Mouse (Mus musculus): ENCODE results near the gene Gm27021.

Gm27021 gene

DNA sequence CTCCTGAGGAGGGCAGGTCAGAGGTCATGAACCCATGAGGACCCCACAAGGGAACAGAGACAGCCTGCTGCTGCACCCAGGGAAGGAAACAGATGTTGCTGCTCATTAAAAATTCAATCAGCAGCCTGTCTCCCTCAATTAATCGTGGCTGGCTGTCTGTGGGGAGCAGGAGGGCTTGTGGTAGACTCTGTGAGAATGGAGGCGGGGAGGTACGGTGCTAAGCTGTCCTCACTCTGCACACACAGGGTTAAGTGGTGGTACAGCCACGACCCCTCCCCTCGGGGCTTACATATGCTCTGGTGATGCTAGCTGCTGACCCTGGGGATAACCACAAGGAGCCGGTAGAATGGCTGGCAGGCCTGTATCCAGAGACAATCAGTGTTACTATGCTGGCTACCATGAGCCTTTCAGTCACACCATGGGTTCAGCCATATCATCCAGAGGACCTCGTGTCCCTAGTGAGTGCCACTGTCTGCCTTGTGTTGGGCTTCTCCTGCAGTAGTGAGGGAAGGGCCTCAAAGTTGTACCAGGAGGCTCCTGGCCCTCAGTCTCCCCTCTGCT, 102.6 kb downstream of the Gm27021 start:
- DNase-seq (ENCODE audit: low spot score) = no peak

DNA sequence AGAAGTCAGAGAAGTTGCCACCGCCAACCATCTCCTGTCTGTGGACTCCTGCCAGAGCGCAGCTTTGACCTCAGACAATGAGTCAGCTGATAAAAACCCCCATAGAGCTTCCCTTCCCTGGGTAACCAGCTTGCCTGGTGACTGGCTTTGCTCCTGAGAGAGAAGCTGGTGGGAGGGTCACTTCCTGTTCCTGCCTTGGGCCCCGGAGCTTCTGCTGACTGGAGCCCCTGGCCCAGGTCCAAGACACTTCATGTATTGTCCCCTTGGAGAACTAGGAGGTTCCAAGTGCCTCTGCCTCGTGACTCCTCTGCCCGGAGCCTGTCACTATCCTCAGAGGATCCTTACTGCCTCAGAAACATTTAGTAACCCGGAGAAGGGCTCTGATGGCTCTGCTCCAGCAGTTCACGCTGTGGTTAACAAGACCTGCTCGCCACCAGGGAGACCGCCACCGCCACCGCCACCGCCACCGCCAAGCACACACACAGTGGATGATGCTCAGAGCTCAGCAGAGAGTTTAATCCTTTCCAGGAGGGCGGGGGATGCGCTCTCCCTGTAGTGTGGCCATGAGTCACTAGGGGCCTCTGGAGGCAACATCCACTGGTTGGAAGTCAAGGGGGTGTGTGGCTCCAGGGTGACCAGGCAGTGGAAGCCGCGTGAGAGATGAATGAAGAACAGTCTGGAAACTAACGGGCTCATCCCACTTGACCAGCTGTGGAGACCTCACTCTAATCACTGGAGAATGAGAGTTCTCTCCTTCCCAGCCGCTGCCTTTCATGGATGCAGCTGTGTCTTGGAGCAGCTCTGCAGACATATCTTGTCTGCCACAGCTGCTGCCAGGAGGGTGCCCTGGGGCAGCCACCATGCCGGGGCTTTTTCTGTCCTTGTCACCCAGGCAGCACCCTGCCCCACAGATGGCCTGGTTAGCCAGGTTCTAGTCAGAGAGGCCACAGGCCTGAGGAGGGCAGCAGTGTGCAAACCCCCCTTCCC, 103.7 kb downstream of the Gm27021 start:
- no peak for DNase-seq (ENCODE audit: low spot score)

DNA sequence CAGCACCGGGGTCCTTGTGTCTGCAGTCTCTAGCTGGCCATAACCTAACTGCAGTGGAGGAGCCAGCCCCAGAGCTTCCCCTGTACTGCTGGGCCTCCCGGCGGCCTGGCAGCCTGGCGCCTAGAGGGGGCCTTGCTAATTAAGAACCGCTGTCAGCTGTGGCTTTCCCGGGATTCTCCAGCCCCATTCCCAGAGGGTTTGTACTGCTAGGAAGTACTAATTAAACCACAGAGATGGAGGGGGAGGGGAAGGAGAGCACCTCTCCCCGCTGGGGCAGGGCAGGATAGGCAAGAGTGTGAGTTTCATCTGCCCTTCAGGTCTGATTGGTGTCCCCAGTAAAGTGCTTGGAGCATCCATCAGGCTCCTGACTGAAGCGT, 104.5 kb downstream of the Gm27021 start:
- no peak for DNase-seq (ENCODE audit: low spot score)

DNA sequence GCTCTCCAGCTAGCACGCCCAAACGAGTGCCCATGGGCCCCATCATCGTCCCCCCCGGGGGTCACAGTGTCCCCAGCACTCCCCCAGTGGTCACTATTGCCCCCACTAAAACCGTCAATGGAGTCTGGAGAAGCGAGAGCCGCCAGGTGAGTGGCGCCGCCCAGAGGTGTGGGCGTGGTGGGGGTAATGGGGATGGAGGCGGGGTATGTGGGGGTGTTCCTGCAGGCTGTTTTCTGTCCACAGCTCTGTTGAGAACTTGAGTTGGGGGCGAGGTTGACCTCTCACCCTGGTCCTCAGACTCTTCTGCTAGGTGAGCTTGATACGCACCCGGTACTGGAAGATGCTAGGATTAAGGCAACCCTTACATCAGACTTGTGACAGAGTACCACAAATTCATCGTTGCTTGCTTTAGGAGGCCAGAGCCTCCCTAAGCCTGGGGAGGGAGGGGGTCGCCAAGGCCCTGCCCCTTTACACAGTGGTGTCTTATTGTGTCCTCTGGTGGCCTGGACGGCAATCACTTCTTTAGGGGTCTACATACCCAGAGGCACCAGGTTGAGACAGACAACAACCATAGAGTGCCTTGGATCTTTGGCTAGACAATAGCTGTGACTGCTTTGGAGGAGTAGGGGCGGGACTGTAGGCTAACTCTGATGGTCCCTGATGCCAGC, 105.1 kb downstream of the Gm27021 start:
- DNase-seq (ENCODE audit: low spot score) = no peak

GRCm38 (mm10) chr8:120561539-120562435, 106.1 kb downstream of the Gm27021 start:
- DNase-seq (ENCODE audit: low spot score) = no peak

DNA sequence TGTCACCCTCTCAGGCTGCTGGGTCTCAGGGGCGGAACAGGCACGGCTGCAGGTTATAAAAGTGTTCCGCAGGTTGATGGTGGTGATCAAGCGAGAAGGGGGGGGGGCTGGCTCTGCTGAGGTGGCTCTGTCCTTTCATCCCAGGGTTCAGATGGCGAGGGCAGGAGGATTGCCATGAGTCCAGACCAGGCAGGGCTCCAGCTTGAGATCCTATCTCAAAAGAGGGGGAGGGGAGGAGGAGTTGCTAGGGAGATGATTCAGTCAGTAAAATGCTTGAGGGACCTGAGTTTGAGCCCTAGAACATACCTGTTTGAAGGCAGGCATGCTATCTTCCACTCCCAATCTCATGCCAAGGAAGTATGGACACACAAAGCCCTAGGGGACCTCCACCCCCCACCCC, 107.3 kb downstream of the Gm27021 start:
- DNase-seq (ENCODE audit: low spot score) = no peak

- DNase-seq (ENCODE audit: low spot score) = no peak
These were observed 108.2 kb downstream of the Gm27021 start for GRCm38 (mm10) chr8:120559654-120560053.
